Mouse (Mus musculus): Measurements from ENCODE around the gene Arhgef3. TPM values are rescaled to one million over a fixed set of nuclear protein-coding genes. Genes with fewer than 3 reads are reported as not detected.

Gene Arhgef3
- polyA plus RNA-seq, 2 experiments = 2.6 to 5.4 TPM

DNA sequence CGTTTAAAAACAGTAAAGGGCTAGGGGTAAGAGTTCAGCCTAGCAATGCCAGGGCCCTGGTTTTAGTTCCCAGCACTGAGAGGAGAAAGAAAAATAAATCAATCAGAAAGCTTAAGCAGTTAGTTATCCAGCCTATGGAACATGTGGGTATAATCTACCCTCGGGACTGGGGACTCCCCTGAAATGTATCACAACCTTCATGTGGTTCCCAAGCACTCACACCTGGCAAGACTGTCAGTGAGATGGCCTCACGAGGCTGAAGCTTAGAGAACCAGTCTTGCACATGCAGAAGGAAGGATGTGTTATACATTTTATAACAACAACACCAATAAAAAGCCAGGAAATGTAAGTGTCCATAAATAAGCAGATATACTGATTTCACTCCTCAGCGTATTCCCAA is 189.7 kb downstream of the Arhgef3 start:
- no peaks in the 10 kb centered on the region for H3K36me3 ChIP-seq (replicated peaks; ENCODE audit: control insufficient read depth, insufficient read depth, low read depth)
- H3K4me1 ChIP-seq (replicated peaks; ENCODE audit: control insufficient read depth in 2 of 2, insufficient read depth in 2 of 2, low read length in 1 of 2) = no peaks in the 10 kb centered on the region
- ATAC-seq (ENCODE audit: insufficient read depth) (no peak), DNase-seq (ENCODE audit: low read depth in 3 of 3, low spot score in 3 of 3) (no peak)
- WGBS (ENCODE audit: insufficient replicate concordance) = 54% methylated on average over 4 of the region's 4 CpGs
- H3K27me3 ChIP-seq (ENCODE audit: control insufficient read depth, insufficient read depth, low read length) = no peaks in the 10 kb centered on the region
- no peak overlapping the region for H3K4me2 ChIP-seq (ENCODE audit: low read depth)
- H3K27ac ChIP-seq = no peak overlapping the region
- TF ChIP-seq EP300 (IDR thresholded peaks at IDR 0.05; ENCODE audit: low read depth) (no peak), CTCF (IDR thresholded peaks at IDR 0.05; ENCODE audit: low read depth) (no peak)
- no peak overlapping the region for H3K4me3 ChIP-seq (ENCODE audit: insufficient read depth in 1 of 2, low read depth in 2 of 2, low read length in 2 of 2)
- no peaks in the 10 kb centered on the region for H3K9me3 ChIP-seq (ENCODE audit: control insufficient read depth, low read length)
- H3K9ac ChIP-seq (replicated peaks) = no peak overlapping the region

DNA sequence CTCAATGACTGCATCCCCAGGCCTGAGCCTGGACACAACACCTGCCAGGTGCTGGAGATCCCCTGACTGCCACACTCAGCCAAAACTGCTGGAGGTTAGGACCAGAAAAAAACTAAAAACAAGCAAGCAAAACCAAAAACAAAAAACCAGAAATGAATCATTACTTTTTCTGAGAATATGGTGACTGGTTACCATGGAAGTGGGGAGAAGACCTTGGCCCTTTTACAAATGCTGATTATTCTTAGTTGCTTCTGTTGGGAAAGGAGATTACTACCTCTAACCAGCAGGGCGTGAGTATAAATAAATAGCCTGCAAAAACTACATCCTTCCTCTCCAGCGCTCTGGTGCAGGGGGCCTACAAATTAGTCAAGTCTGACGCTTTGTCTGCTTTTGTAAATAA is 194.1 kb downstream of the Arhgef3 start:
- no peak for ATAC-seq (ENCODE audit: insufficient read depth)
- WGBS (ENCODE audit: insufficient replicate concordance) = 51% methylated on average over 3 of the region's 3 CpGs

DNA sequence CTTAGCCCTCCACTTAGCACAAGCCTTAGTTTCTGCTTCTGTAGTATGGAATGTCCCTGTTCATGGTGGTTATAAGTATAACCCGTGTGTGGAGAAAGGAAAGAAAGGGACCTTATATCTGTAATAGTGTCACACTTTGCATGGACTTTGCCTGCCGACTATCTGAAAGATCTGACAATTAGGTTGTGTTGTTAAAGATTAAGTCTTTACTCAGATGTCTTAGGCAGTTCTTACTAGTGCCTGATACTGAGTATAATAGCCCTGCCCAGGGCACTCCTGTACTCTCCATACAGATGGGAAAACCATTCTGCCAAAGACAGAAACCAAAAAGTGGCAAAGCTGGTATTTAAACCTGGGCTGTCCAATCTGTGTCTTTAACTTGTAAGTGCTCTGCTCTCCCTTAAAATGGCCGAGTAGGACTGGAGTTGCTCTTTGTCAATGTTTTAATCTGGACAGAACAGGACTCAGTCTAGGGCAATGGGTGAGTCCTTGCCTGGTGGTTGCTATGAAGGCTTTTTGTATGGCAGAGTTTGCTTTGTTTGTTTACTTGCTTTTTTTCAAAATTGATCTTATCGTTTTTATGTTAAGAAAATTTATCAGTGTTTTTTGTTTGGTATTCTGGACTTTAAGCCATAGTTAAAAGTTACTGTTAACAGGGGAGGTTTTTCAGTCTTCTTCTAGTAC is 196.0 kb downstream of the Arhgef3 start:
- Histone ChIP-seq H3K4me2 (ENCODE audit: low read depth) (no peak overlapping the region), H3K27me3 (ENCODE audit: control insufficient read depth, insufficient read depth, low read length) (no peaks in the 10 kb centered on the region), H3K36me3 (replicated peaks; ENCODE audit: control insufficient read depth, insufficient read depth, low read depth) (no peaks in the 10 kb centered on the region), H3K27ac (no peak overlapping the region), H3K9ac (replicated peaks) (no peak overlapping the region), H3K4me3 (ENCODE audit: insufficient read depth in 1 of 2, low read depth in 2 of 2, low read length in 2 of 2) (no peak overlapping the region), H3K4me1 (replicated peaks; ENCODE audit: control insufficient read depth in 2 of 2, insufficient read depth in 2 of 2, low read length in 1 of 2) (peaks cover 0 to 2% of the 10 kb centered on the region in 2 experiments; a peak in 1 of 4 replicates), H3K9me3 (ENCODE audit: control insufficient read depth, low read length) (no peaks in the 10 kb centered on the region)
- DNase-seq (ENCODE audit: low read depth in 3 of 3, low spot score in 3 of 3) = no peak
- WGBS (ENCODE audit: insufficient replicate concordance) = 42% methylated on average over 4 of the region's 4 CpGs
- no peak for TF ChIP-seq EP300 (IDR thresholded peaks at IDR 0.05; ENCODE audit: low read depth)
- TF ChIP-seq CTCF (IDR thresholded peaks at IDR 0.05; ENCODE audit: low read depth) = no peak
- no peak for ATAC-seq (ENCODE audit: insufficient read depth)

More for the DNA sequence above, 194.1 kb downstream of the Arhgef3 start:
- Histone ChIP-seq H3K4me2 (ENCODE audit: low read depth) (no peak overlapping the region), H3K36me3 (replicated peaks; ENCODE audit: control insufficient read depth, insufficient read depth, low read depth) (no peaks in the 10 kb centered on the region), H3K27me3 (ENCODE audit: control insufficient read depth, insufficient read depth, low read length) (no peaks in the 10 kb centered on the region), H3K9ac (replicated peaks) (no peak overlapping the region), H3K4me3 (ENCODE audit: insufficient read depth in 1 of 2, low read depth in 2 of 2, low read length in 2 of 2) (no peak overlapping the region), H3K9me3 (ENCODE audit: control insufficient read depth, low read length) (no peaks in the 10 kb centered on the region), H3K27ac (no peak overlapping the region), H3K4me1 (replicated peaks; ENCODE audit: control insufficient read depth in 2 of 2, insufficient read depth in 2 of 2, low read length in 1 of 2) (peaks cover 0 to 2% of the 10 kb centered on the region in 2 experiments; a peak in 1 of 4 replicates)
- no peak for DNase-seq (ENCODE audit: low read depth in 3 of 3, low spot score in 3 of 3)
- TF ChIP-seq EP300 (IDR thresholded peaks at IDR 0.05; ENCODE audit: low read depth) = no peak
- TF ChIP-seq CTCF (IDR thresholded peaks at IDR 0.05; ENCODE audit: low read depth) = no peak

DNA sequence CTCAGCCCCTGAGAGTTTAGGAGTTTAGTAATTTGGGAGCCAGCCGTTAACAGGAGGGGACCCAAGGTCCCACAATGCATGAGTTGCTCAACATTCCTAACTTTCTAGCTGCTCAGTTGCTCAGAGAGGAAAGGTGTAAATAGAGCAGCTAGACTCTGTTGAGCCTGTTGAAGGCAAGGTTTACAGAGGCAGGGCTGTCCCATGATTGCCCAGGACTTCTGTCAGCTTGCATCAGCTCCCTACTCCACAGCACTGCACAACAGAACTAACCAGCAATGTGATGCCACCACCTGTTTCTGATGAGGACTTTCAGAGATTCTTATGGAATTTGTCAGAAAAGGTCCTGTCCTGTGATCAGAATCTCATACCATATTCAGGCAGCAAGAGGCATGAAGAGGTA is 197.7 kb downstream of the Arhgef3 start:
- no peak for TF ChIP-seq CTCF (IDR thresholded peaks at IDR 0.05; ENCODE audit: low read depth)
- TF ChIP-seq EP300 (IDR thresholded peaks at IDR 0.05; ENCODE audit: low read depth) = no peak
- H3K27ac ChIP-seq = no peak overlapping the region
- H3K36me3 ChIP-seq (replicated peaks; ENCODE audit: control insufficient read depth, insufficient read depth, low read depth) = no peaks in the 10 kb centered on the region
- no peaks in the 10 kb centered on the region for H3K9me3 ChIP-seq (ENCODE audit: control insufficient read depth, low read length)
- DNase-seq (ENCODE audit: low read depth in 3 of 3, low spot score in 3 of 3) = no peak
- H3K9ac ChIP-seq (replicated peaks) = no peak overlapping the region
- no peak for ATAC-seq (ENCODE audit: insufficient read depth)
- 50% methylated on average over 1 of the region's 1 CpGs for WGBS (ENCODE audit: insufficient replicate concordance)
- peaks cover 0 to 2% of the 10 kb centered on the region in 2 experiments; a peak in 1 of 4 replicates for H3K4me1 ChIP-seq (replicated peaks; ENCODE audit: control insufficient read depth in 2 of 2, insufficient read depth in 2 of 2, low read length in 1 of 2)
- H3K27me3 ChIP-seq (ENCODE audit: control insufficient read depth, insufficient read depth, low read length) = no peaks in the 10 kb centered on the region
- H3K4me2 ChIP-seq (ENCODE audit: low read depth) = no peak overlapping the region
- H3K4me3 ChIP-seq (ENCODE audit: insufficient read depth in 1 of 2, low read depth in 2 of 2, low read length in 2 of 2) = no peak overlapping the region

DNA sequence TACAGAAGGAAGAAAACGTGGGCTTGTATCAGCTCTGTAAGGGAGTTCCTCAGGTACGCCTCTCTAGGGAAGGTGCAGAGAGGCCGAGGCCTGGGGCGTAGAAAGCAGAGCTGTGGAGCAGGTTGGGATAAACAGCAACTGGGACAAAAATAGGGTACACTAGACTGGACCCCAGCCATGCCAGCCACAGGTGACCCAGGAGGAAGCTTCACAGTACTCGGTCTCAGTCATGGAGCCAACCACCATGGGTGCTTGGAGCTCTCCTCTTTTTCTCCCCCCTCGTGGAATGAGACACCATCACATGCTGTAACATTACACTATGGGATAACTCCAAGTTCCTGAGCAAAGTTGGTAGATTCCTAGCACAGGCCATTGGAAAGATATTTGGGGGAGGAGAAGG is 201.0 kb downstream of the Arhgef3 start:
- Histone ChIP-seq H3K27ac (no peak overlapping the region), H3K9ac (replicated peaks) (no peak overlapping the region), H3K36me3 (replicated peaks; ENCODE audit: control insufficient read depth, insufficient read depth, low read depth) (no peaks in the 10 kb centered on the region), H3K4me3 (ENCODE audit: insufficient read depth in 1 of 2, low read depth in 2 of 2, low read length in 2 of 2) (no peak overlapping the region), H3K4me2 (ENCODE audit: low read depth) (no peak overlapping the region), H3K4me1 (replicated peaks; ENCODE audit: control insufficient read depth in 2 of 2, insufficient read depth in 2 of 2, low read length in 1 of 2) (peaks cover 0 to 4% of the 10 kb centered on the region in 2 experiments; a peak in 1 of 4 replicates), H3K27me3 (ENCODE audit: control insufficient read depth, insufficient read depth, low read length) (no peaks in the 10 kb centered on the region), H3K9me3 (ENCODE audit: control insufficient read depth, low read length) (no peaks in the 10 kb centered on the region)
- no peak for ATAC-seq (ENCODE audit: insufficient read depth)
- 69% methylated on average over 6 of the region's 6 CpGs for WGBS (ENCODE audit: insufficient replicate concordance)
- no peak for DNase-seq (ENCODE audit: low read depth in 3 of 3, low spot score in 3 of 3)
- TF ChIP-seq EP300 (IDR thresholded peaks at IDR 0.05; ENCODE audit: low read depth) = no peak
- no peak for TF ChIP-seq CTCF (IDR thresholded peaks at IDR 0.05; ENCODE audit: low read depth)
